Mouse (Mus musculus): ENCODE measurements around the gene Bhlhe41.

DNA sequence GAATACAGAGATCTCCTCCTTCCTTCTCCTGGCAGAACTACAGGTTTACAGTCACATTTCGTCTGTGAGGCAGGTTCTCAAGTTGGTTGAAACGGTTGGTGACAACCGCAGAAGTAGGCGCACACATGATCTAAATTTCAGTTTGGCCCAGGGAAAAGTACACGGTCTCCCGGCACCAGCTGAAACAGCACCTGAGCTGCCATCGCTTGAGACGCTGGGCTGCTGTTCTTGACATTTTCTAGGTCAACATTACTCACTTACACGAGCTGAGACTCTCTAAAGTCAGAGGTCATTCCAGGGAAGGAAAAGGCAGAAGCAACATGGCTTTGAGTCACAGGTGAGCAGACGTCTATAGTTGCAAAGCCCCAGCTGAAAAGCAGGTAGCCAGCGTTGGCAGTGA, 13.4 kb downstream of the Bhlhe41 start:
- TF ChIP-seq CTCF (IDR thresholded peaks at IDR 0.05; ENCODE audit: low read depth) (no peak), EP300 (optimal IDR thresholded peaks at IDR 0.05) (no peak)
